Mouse (Mus musculus) stomach, embryonic 14.5 days (tissue): ENCODE results near the gene Yipf3. TPM values are rescaled to one million over a fixed set of nuclear protein-coding genes. Genes with fewer than 3 reads are reported as not detected.
A peak's percentile ranks its signal among the peaks of the same experiment; 100 is the strongest.

ENCODE experiments used
- ATAC-seq: fragments of 200-750 bp; cut with Nextera tagmentation; 2 replicates; pipeline ENCODE4 v1.8.0; 2017; ENCODE audit warnings: low read depth, moderate TSS enrichment; ENCODE audit not compliant: insufficient number of reproducible peaks, insufficient read depth, low FRiP score
- H3K27ac ChIP-seq: fragments of 300-500 bp; sonication (generic); 2 replicates; pipeline ENCODE4 v1.5.1; 2014; ENCODE audit warnings: mild to moderate bottlenecking, low read length, moderate library complexity, mixed read lengths
- H3K27me3 ChIP-seq: fragments of 300-500 bp; sonication (generic); 2 replicates; pipeline ENCODE4 v1.6.1; 2014; ENCODE audit warnings: low read length, control low read depth, mixed read lengths; ENCODE audit not compliant: control insufficient read depth, insufficient read depth
- H3K36me3 ChIP-seq: fragments of 300-500 bp; sonication (generic); 2 replicates; pipeline ENCODE4 v1.6.1; 2014; ENCODE audit warnings: mild to moderate bottlenecking, control low read depth, low read length, moderate library complexity, mixed read lengths; ENCODE audit not compliant: control insufficient read depth, insufficient read depth
- H3K4me1 ChIP-seq: fragments of 300-500 bp; sonication (generic); 2 replicates; pipeline ENCODE4 v1.6.1; 2014; ENCODE audit warnings: low read length, control low read depth, mixed read lengths; ENCODE audit not compliant: control insufficient read depth, insufficient read depth
- H3K4me2 ChIP-seq: fragments of 300-500 bp; sonication (generic); replicated peaks from 2 replicates; pipeline ENCODE4 v1.6.1; 2014; ENCODE audit warnings: low read depth, low read length, control low read depth
- H3K4me3 ChIP-seq: fragments of 300-500 bp; sonication (generic); 2 replicates; pipeline ENCODE4 v1.5.1; 2014; ENCODE audit warnings: low read depth, low read length, control low read depth
- H3K9ac ChIP-seq: fragments of 300-500 bp; sonication (generic); replicated peaks from 2 replicates; pipeline ENCODE4 v1.6.1; 2014; ENCODE audit warnings: low read depth, mild to moderate bottlenecking, control low read depth, low read length, moderate library complexity, mixed read lengths
- H3K9me3 ChIP-seq: fragments of 300-500 bp; sonication (generic); 2 replicates; pipeline ENCODE4 v1.6.1; 2016; ENCODE audit warnings: low read depth, low read length, control low read depth; ENCODE audit not compliant: control insufficient read depth
- WGBS: fragments of 180-500 bp; shearing (Covaris S2); extraction: QIAGEN DNeasy Blood & Tissue Kit; methylation state at CpG from one replicate; pipeline ENCODE4 v1.1.7; 2014; 5-methylcytosine and 5-hydroxymethylcytosine counted together
- polyA plus RNA-seq: library from polyadenylated mRNA; unstranded; fragments of >200 nt; fragmentation: Nextera tagmentation; extraction: Ambion mirVana; gene quantifications from 2 replicates; pipeline ENCODE4 v1.2.1, GENCODE M21; 2014

The Yipf3 gene
- polyA plus RNA-seq, 1 experiment from 2014 or later = 104 TPM

DNA sequence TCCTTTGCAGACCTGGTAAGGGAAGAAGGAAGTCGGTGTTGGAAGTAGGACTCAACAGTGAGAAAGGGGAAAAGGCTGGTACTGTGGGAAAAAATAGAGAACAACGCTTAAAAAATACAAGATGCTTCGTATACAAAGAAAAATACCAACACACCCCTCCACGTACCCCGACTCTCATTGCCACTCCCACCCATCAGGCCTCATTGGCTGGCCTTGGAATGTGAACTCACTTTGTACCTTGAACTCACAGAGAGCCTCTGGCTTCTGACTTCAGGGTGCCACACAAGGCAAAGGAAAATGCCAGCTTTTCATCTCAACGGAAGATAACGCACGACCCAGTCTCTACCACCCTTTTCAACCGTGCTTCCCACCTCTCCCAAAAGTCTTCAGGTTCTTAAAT lies 35.3 kb downstream of the Yipf3 start:
- no peak; the same call in 1 of the 2 replicates for ATAC-seq
- WGBS = 21% methylated on average over 9 of the region's 9 CpGs
- no peak overlapping the region for H3K27ac ChIP-seq

DNA sequence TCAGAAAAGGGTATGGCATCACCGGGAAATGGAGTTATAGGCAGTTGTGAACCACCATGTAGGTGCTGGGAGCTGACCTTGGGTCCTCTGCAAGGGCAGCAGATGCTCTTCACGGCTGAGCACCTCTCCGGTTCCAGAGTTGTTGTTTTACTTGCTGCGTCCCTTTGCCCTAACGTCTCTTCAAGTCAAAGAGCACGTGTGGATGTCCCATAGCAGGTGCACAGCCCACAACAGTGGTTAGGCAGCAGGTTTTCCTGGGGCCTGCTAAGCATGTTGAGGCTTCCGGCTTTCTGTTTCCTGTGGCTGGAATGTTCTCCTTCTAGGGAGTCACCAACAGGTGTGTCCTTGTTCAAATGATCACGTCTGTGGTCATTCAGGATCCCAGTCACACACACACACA lies 36.0 kb downstream of the Yipf3 start:
- Histone ChIP-seq H3K4me1 (peaks cover 23% of the 10 kb centered on the region), H3K9me3 (no peaks in the 10 kb centered on the region), H3K36me3 (peaks cover 17% of the 10 kb centered on the region), H3K27ac (no peak overlapping the region), H3K27me3 (no peaks in the 10 kb centered on the region), H3K4me2 (no peak overlapping the region), H3K9ac (no peak overlapping the region), H3K4me3 (no peak overlapping the region)
- no peak for ATAC-seq
- 82% methylated on average over 8 of the region's 8 CpGs for WGBS

More for the DNA sequence above, 35.3 kb downstream of the Yipf3 start:
- H3K9me3 ChIP-seq = no peaks in the 10 kb centered on the region
- H3K27me3 ChIP-seq = no peaks in the 10 kb centered on the region
- H3K9ac ChIP-seq = no peak overlapping the region
- peak overlapping the region; percentile 72 for H3K4me3 ChIP-seq
- peaks cover 24% of the 10 kb centered on the region for H3K36me3 ChIP-seq
- peaks cover 19% of the 10 kb centered on the region for H3K4me1 ChIP-seq
- H3K4me2 ChIP-seq = peak overlapping the region; percentile 83

DNA sequence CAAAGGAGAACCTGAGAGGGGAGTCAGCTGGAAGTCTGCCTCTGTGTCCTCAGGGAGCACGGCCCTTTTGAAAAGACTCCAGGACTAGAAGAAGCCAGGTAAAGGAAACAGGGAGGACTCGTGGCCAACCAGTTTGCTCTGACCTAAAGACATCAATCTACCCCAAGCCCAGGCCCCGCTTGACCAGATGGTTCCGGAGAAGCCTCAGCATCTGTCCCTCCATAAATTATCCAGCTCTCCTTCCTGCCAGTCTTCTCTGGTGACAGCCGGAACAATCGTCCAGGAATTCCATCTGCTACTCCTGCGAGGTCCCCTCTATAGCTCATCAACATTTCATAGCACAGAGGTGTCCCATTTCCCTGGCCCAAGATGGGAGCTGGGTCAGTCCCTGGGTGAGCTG lies 36.8 kb downstream of the Yipf3 start:
- H3K27ac ChIP-seq = no peak overlapping the region
- H3K4me2 ChIP-seq = no peak overlapping the region
- H3K9me3 ChIP-seq = no peaks in the 10 kb centered on the region
- peaks cover 11% of the 10 kb centered on the region for H3K36me3 ChIP-seq
- no peak overlapping the region for H3K4me3 ChIP-seq
- 34% methylated on average over 7 of the region's 7 CpGs for WGBS
- no peak for ATAC-seq
- peaks cover 23% of the 10 kb centered on the region for H3K4me1 ChIP-seq
- H3K9ac ChIP-seq = no peak overlapping the region
- no peaks in the 10 kb centered on the region for H3K27me3 ChIP-seq

DNA sequence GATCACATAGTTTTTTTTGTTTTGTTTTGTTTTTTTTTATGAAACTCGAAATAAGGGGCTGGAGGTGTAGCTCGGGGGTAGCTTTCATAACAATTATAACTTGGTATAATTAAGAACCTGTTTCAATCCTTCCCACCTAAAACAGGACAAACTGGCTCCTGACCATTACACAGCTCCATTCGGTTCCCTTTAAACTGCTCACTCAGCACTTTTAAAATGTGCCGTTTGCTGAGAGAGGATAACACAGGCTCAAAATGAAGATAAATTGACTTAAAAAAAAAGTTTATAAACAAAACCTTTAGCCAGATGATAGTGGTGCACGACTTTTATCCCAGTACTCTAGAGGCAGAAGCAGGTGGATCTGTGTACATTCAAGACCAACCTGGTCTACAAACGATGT lies 37.5 kb downstream of the Yipf3 start:
- ATAC-seq = no peak
- Histone ChIP-seq H3K27me3 (no peaks in the 10 kb centered on the region), H3K9ac (no peak overlapping the region), H3K27ac (no peak overlapping the region), H3K4me3 (no peak overlapping the region), H3K9me3 (no peaks in the 10 kb centered on the region), H3K4me1 (peaks cover 23% of the 10 kb centered on the region), H3K36me3 (peaks cover 4% of the 10 kb centered on the region), H3K4me2 (no peak overlapping the region)
- WGBS = 36% methylated on average over 6 of the region's 6 CpGs

DNA sequence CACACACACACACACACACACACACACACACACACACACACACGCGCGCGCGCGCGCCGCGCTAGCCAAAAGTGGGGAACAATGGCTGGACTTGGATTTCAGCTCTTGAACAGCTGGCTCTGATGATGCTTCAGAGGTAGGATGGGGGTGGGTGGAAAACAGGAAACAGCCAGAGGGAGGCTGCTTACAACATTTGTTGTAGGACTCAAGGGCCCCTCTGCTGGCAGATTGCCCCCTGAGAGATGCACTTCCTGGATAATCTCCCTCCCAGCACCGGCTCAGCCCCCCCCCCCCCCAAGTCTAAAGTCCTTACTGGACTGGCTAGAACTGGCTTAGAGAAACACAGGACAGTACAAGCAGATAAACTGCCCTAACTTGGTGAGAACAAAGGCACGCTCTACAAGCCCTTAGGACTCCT lies 39.8 kb downstream of the Yipf3 start:
- H3K9ac ChIP-seq = no peak overlapping the region

DNA sequence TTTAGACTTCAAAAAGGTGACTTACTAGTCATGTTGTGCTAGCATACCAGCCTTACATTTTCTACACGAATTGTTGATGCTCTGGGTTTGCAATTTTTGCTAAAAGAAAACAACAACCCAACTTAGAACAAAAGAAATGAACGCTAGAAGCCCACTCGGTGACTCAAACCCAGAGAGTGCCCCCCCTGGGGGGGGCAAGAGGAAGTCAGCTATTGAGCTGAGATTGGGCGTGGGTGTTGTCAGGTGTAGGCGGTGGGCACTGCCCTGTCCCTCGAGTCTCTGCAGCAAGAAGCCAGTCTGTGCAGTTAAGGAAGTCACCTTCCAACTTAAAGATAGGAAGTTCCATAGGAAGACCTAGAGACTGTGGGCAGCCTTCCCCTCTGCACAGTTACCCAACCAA lies 48.7 kb downstream of the Yipf3 start:
- no peak overlapping the region for H3K9ac ChIP-seq
- ATAC-seq = no peak
- no peaks in the 10 kb centered on the region for H3K36me3 ChIP-seq
- no peak overlapping the region for H3K27ac ChIP-seq
- 42% methylated on average over 6 of the region's 6 CpGs for WGBS
- no peaks in the 10 kb centered on the region for H3K9me3 ChIP-seq
- no peak overlapping the region for H3K4me3 ChIP-seq
- peaks cover 5% of the 10 kb centered on the region; the same call in 1 of the 2 replicates for H3K4me1 ChIP-seq
- no peak overlapping the region for H3K4me2 ChIP-seq
- peaks cover 22% of the 10 kb centered on the region for H3K27me3 ChIP-seq

More for the DNA sequence above, 39.8 kb downstream of the Yipf3 start:
- peak overlapping the region; percentile 58 for H3K27ac ChIP-seq
- H3K27me3 ChIP-seq = no peaks in the 10 kb centered on the region
- H3K4me1 ChIP-seq = peaks cover 12% of the 10 kb centered on the region; the same call in 1 of the 2 replicates
- no peak overlapping the region for H3K4me3 ChIP-seq
- H3K4me2 ChIP-seq = no peak overlapping the region
- H3K9me3 ChIP-seq = no peaks in the 10 kb centered on the region
- no peaks in the 10 kb centered on the region for H3K36me3 ChIP-seq
- WGBS = 46% methylated on average over 11 of the region's 11 CpGs
- no peak; the same call in 1 of the 2 replicates for ATAC-seq

DNA sequence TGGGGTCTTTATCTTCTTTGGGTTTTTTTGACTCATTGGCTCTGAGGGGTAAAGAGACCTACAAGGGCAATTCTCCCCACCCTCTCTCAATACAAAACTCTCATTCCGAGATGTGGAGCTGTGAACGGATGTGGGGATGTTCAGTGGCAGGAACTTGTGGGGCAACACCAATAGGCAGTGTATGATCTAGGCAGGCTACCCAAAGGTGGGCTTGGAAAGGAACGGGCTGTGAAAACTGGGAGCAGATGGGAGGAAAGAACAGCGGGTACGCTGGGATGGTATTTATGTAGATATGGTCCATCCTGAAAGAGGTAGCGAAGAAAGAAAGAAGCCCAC lies 49.1 kb downstream of the Yipf3 start:
- Histone ChIP-seq H3K9me3 (no peaks in the 10 kb centered on the region), H3K36me3 (no peaks in the 10 kb centered on the region), H3K27me3 (peaks cover 22% of the 10 kb centered on the region), H3K4me3 (peak overlapping the region; percentile 63), H3K4me2 (peak overlapping the region; percentile 100), H3K27ac (no peak overlapping the region), H3K4me1 (peaks cover 5% of the 10 kb centered on the region; the same call in 1 of the 2 replicates), H3K9ac (no peak overlapping the region)
- WGBS = 9% methylated on average over 6 of the region's 6 CpGs
- ATAC-seq = no peak

DNA sequence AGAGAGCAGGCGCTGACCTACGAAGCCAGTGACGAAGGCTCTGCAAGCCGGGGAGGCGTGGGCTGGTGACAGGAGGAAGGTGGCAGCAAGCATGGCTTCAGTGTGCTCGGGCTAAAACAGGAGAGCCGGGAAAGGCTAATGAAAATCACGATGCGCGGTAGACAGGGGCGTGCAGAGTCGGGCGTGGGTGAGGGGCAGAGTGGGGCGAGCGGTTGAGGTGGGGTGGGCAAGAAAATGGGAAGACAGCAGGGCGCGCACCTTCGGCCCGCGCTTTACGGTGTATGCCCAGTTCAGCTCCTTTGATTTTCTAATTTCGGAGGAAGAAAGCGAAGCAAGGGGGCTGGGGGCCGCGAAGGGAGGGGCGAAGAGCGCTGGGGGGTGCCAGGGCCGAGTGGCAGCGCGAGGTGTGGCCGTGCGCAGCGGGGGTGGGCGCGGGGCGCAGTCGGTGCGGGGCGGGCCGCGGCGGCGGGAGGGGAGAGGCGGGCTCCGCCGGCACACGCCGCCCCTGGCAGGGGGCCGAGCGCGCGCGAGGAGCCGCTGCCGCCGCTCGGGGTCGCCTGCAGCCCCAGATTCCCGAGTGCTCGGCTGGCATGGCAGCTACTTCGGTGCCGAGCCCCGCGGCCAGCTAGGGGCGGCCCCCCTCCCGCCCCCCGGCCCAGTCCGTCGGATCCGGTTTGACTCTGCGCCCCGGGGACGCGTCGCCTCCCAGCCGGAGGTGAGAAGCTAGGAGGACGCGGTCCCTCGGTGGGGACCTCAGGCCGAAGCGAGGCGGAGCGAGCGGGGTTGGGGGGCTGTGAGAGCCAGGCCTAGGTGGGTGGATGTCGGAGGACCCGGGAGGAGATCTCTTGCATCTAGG lies 49.7 kb downstream of the Yipf3 start, which contains the start of gene Dlk2:
Gene Dlk2 (plus strand): TSS at position 58 of the 856 bp plus-strand sequence.
- peak within 1 kb of the TSS; percentile 40; the same call in 1 of the 2 replicates for H3K9ac ChIP-seq
- H3K27ac ChIP-seq = no peak within 1 kb of the TSS
- peak within 1 kb of the TSS; percentile 63 for H3K4me3 ChIP-seq
- H3K36me3 ChIP-seq = no peaks in the 10 kb centered on the region
- peaks cover 5% of the 10 kb centered on the region; the same call in 1 of the 2 replicates for H3K4me1 ChIP-seq
- H3K9me3 ChIP-seq = no peaks in the 10 kb centered on the region
- H3K27me3 ChIP-seq = peaks cover 22% of the 10 kb centered on the region
- peak within 1 kb of the TSS; percentile 100 for H3K4me2 ChIP-seq
- peak; percentile 21 for ATAC-seq
- WGBS = under 1% methylated on average over 55 of the region's 86 CpGs
